Mouse (Mus musculus): ENCODE results near the gene Prr5l.

The Prr5l gene

GRCm38 (mm10) chr2:101722370-101723332, 160.2 kb downstream of the Prr5l start:
- DNase-seq (ENCODE audit: low spot score) = no peak

DNA sequence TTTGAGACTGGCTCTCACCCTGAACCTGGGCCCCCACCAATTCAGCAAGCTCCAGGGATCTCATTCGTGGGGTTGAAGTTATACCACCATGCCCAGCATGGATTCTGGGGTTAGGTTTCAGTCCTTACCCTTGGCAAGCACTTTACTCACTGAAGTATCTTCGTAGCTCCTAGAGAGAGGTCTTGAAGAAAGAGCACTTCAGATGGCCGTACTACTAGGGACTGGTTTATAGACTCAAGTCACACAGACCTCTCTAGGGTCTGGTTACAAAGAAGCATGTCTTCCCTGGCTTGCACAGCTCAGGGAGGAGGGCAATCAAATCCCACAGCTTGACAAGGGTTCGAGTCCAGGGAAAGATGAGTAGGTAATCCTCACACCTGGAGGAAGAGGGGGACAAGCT, 161.0 kb downstream of the Prr5l start:
- DNase-seq (ENCODE audit: low spot score) = no peak

DNA sequence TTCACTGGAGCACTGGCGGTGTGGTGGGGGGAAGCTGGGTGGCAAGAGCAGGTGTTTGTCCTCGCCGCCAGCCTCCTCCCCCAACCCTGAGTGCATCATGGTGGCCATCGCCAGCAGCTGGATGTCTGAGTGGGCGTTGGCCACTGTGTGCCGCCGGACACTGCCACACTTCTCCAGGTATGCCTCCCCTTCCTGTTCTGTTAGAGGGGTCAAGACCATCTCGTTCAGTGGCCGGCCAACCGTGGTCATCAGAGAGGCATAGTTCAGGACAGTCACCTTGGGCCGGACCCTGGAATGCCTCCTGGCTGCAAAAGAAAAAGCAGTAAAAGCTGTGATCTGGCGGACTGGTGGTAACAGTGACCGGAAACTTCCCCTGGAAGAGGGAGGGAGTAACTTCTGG, 165.7 kb downstream of the Prr5l start:
- DNase-seq (ENCODE audit: low spot score) = no peak

- peak; percentile 59 for DNase-seq (ENCODE audit: low spot score)
Measured at GRCm38 (mm10) chr2:101715650-101716323, 167.0 kb downstream of the Prr5l start.

- DNase-seq (ENCODE audit: low spot score) = no peak
Measured at GRCm38 (mm10) chr2:101711608-101712007, 171.2 kb downstream of the Prr5l start.

DNA sequence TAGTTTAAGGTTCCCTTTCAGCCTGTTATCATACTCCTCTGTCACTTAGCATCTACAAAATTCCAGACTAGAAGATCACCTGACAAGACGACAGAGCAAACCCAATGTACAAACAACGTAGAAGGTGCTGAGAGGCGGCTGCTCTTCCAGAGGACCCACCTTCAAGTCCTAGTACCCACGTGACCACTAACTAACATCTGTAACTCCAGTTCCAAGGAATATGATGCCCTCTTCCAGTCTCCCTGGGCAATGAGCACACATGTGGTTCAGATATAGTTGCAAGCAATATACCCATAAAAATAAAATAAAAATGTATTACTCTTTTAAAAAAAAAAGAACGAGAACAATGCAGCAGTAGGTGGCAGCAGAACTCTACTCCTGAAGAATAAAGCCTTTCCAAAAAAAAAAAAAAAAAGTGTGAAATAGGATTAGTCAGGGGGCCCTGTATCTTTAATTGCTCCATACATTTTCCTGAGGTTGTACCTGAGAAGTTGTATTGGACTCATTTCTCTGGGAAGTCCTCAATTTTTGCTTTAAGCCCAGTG, 176.8 kb downstream of the Prr5l start:
- DNase-seq (ENCODE audit: low spot score) = no peak

DNA sequence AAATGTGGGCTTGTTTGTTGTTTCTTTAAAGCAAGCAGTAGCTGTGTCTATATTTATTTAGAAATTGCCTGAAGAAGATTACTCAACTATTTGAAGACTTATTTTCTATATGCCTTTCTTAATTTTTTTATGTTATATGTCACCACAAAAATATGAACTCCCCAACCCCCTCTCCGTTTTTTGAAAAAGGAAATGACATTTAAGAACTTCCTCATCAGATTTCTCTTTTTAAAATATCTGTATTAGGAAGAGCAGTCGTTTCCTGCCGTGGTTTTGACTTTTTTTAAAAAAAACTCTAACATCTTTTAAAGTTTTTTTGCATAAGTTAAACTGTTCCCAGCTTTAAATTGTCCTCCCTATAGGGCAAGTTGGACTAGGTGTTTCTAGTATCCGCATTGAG, 183.5 kb downstream of the Prr5l start:
- no peak for DNase-seq (ENCODE audit: low spot score)

GRCm38 (mm10) chr2:101695584-101695983, 187.2 kb downstream of the Prr5l start:
- no peak for DNase-seq (ENCODE audit: low spot score)

DNA sequence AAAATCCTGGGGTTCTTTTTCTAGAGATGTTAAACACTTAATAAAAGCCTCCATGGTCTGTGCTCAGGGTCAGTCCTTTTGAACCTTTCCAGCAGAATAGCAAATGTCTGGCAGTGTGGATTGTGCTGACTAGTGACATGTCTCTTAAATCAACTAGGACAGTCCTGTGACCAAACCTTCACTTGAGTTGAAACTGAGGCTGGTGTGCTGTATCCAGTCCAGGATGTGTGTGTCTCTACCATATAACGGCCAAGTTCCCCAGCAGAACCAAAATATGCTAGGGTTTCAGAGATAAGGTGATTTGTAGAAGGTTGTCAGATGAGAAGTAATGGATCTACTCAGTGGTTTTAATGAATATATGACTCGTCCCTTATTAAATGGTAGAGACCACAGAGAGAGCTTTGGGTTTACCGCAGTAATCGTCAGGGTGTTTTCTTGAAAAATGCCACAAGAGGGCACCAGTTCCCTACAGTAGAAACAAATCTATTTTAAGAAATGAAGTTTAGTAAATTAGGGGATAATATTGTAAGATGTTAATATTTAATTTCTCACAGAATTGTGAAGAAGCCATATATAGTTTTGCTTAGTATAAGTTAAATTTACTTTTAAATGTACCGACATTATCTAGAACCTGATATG, 189.1 kb downstream of the Prr5l start:
- DNase-seq (ENCODE audit: low spot score) = no peak

DNA sequence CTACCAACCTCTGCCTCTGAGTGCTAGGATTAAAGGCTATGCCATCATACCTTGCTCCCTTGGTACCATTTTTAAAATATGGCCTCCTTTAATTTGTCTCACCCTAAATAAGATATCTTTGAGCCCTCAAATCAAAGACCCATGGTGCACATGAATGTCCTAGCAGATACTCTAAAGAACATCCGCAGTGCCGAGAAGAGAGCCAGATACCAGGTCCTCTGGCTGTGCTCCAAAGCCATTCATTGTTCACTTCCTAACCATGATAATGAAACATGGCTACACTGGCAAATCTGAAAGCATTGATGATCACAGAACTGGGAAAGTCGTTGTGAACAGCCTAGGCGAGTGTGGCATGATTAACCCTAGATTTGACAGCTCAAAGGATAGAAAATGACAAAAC, 189.8 kb downstream of the Prr5l start:
- no peak for DNase-seq (ENCODE audit: low spot score)

- no peak for DNase-seq (ENCODE audit: low spot score)
Measured at GRCm38 (mm10) chr2:101690252-101690827, 192.5 kb downstream of the Prr5l start.

GRCm38 (mm10) chr2:101688011-101688410, 194.8 kb downstream of the Prr5l start:
- no peak for DNase-seq (ENCODE audit: low spot score)

DNA sequence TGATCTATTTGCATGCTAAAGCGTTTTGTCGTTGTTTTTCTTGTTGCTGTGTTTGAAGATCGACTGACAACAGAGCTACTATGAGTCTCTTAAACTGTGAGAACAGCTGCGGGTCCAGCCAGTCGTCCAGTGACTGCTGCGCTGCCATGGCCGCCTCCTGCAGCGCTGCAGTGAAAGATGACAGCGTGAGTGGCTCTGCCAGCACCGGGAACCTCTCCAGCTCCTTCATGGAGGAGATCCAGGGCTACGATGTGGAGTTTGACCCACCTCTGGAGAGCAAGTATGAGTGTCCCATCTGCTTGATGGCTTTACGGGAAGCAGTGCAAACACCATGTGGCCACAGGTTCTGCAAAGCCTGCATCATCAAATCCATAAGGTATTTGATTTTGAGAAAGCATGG, 198.4 kb downstream of the Prr5l start:
- DNase-seq (ENCODE audit: low spot score) = no peak

DNA sequence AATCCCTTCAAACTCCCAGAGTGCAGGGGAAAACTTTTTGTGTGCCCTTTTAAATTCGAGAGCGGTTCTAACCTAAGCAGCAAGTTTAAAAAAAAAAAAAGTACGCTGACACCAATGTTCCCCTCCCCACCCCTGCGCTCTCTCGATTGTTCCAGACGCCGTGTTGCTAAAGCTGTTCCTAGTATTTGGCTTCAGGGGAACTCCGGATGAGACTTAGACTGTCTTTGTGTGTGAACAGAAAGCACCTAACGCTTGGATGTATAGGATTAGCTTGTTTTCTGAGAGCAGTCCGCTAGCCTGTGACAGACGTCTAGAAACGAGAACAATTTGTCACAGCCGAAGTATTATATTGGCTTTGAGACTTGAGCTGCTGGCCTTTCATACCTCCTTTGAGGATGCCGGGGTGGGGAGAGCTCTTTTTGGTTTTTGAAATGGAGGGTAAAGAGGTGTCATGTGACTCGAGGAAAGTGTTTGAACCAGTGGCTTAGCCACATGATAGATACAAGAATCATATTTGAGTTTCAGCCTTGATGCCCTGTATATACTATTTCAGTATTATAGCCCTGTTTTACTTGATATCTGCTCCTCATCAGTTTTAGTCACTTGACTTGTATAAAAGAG, 203.6 kb downstream of the Prr5l start:
- no peak for DNase-seq (ENCODE audit: low spot score)

- DNase-seq (ENCODE audit: low spot score) = peak; percentile 87
Measured at GRCm38 (mm10) chr2:101678236-101679021, 204.4 kb downstream of the Prr5l start, which contains the start of gene Traf6. TSS of gene Traf6 (plus strand) at chr2:101678429.

- DNase-seq (ENCODE audit: low spot score) = no peak
Measured at GRCm38 (mm10) chr2:101673547-101673946, 209.3 kb downstream of the Prr5l start.

- DNase-seq (ENCODE audit: low spot score) = no peak
Measured at GRCm38 (mm10) chr2:101668751-101669150, 214.1 kb downstream of the Prr5l start.

- no peak for DNase-seq (ENCODE audit: low spot score)
Measured at GRCm38 (mm10) chr2:101665703-101666092, 217.1 kb downstream of the Prr5l start.

- DNase-seq (ENCODE audit: low spot score) = peak; percentile 48
Measured at GRCm38 (mm10) chr2:101665058-101665702, 217.6 kb downstream of the Prr5l start.

Data from urinary bladder, postnatal 25 days (tissue).